Mouse (Mus musculus): ENCODE measurements at regions not wholly inside any gene's neighbourhood (a gene's known extent, or its start where the extent isn't known, plus 50 kb on each side); places are given as distances from the start of the nearest gene placed in this dataset.

GRCm38 (mm10) chr13:110529624-110530023 is 134.8 kb downstream of the Plk2 start:
- no peak for TF ChIP-seq POLR2A (IDR thresholded peaks at IDR 0.05; ENCODE audit: insufficient read length, low read depth)
- TF ChIP-seq E2F4 (IDR thresholded peaks at IDR 0.05; ENCODE audit: insufficient read depth), result no peak
- TF ChIP-seq TCF12 (IDR thresholded peaks at IDR 0.05; ENCODE audit: insufficient read depth, poor library complexity, severe bottlenecking), result no peak
- no peak for TF ChIP-seq POLR2AphosphoS2 (IDR thresholded peaks at IDR 0.05; ENCODE audit: insufficient read length, low read depth)
- TF ChIP-seq MYOD1 (IDR thresholded peaks at IDR 0.05; ENCODE audit: control insufficient read depth in 1 of 3, insufficient read length in 2 of 3, low read depth in 2 of 3), result no peak
- TF ChIP-seq MAX (IDR thresholded peaks at IDR 0.05; ENCODE audit: low read depth), result no peak
- no peak for TF ChIP-seq USF1 (IDR thresholded peaks at IDR 0.05; ENCODE audit: low read depth)
- TF ChIP-seq CEBPB (IDR thresholded peaks at IDR 0.05; ENCODE audit: insufficient read depth, poor library complexity, severe bottlenecking), result no peak

All from myocyte (in vitro differentiated cells).